Mouse (Mus musculus) ovary, postnatal 36 days (tissue): ENCODE measurements at regions not wholly inside any gene's neighbourhood (a gene's known extent, or its start where the extent isn't known, plus 50 kb on each side); places are given as distances from the start of the nearest gene placed in this dataset.

ENCODE experiments used
- DNase-seq: peaks from one replicate; pipeline ENCODE4 v3.0.0; 2022; ENCODE audit warnings: low spot score, mixed read lengths

DNA sequence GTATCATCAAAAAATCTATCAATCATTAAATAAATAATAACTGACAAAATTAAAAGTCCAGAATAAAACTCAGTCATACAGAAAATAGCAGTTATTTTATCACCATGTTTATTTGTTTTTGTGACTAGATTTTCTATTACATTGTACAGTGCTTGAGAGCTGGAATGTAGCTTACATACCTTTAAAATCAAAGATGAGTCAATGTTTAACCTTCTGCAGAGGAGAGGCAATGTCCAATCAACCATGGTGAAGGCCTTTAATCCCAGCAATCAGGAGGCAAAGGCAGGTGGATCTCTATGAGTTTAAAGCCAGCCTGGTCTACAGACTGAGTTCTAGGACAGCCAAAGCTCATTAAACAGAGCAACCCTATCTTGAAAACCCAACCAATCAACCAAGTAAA is 131.1 kb downstream of the Gm9733 start:
- no peak for DNase-seq

DNA sequence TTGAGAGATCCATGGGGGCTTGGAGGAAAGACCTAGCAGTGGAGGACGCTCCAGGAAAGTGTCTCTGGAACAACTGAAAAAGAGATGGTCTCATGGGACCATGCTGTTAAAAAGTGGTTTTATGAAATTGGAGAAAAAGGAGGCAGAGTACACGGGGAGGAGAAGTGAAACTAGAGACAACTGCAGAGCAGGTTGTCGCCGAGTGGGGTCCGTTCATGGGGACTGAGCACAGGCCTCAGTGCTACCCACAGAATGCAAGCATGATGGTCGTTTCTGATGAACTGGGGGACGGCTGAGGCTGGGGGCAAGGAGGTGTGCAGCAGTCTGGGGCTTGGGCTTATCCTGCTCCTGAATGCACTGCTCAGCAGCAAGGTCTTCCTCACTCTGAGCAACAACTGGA is 129.3 kb downstream of the Gm9733 start:
- DNase-seq, result no peak

DNA sequence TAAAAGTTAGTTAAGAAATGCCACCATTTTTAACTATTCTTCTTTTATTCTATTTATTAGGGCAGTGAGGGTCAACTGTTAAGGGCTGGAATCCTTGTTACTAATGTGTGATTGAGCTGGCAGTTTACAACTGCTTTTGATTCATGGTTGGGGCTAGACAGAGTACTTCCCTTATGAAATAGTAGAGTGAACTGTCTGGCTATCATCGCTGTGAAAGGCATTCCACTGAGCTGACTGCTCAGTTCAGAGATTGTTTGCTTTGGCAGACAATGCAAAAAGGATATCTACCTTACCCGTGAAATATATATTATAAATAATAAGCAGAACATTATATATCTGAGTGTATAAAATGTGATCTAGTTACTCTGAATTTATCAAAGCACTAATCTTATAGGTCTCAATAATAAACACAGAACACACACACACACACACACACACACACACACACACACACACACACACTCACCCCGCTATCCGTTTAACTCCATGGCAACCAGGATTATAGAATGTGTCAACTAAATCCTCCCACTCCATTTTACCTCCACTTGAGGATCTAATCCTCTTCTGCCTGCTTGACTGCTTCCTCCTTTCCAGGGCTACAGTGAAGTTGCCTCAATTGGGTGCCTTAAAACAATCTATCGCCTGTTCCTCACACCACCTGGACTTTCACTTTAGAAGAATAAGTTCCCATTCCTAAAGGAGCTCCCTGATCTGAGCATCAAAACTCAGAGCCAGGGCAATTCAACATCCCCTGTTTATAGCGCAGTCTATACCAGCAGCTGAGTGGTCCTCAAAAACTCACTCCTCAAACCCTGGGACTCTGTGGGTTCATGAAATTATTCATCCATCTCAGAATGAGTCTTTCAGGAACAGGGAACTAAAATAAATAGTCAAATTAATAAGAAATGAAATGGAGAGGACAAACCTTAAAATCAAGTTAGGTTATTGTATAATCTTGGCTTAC is 126.6 kb downstream of the Gm9733 start:
- DNase-seq, result no peak

DNA sequence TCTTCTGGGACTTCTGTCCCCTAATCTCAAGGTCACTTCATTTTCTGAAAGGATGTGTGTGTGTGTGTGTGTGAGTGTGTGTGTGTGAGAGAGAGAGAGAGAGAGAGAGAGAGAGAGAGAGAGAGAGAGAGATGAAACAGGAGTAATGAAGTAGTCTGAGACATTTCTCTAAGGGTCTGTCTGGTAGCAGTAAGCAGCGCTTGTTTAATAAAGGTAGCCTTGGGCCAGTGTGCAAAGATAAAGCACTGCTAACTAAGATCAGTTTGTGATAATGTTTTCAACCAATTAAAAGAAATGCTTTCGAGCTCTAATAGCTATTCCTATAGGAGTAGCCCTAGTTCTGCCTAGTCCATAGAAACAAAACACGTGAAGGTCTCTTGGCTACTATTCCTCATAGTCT is 119.7 kb downstream of the Gm9733 start:
- no peak for DNase-seq

DNA sequence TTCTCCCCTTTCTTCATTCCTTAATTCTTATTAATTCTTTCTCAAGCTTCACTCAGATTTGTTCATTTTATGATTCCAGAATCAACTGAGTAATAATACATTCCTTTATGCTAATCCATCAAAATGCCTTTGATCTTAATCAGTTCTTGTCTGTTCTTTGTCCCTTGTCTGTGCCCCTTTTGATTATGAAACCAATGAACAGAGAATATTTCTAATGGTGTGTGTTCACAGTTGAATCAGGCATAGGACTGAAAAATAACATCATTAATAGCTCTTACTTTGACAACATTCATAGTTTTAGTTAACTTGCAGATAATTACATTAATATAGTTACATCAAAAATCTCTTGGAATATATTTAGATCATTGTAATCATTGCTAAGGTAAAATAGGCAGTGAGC is 114.5 kb downstream of the Gm9733 start:
- DNase-seq, result no peak

DNA sequence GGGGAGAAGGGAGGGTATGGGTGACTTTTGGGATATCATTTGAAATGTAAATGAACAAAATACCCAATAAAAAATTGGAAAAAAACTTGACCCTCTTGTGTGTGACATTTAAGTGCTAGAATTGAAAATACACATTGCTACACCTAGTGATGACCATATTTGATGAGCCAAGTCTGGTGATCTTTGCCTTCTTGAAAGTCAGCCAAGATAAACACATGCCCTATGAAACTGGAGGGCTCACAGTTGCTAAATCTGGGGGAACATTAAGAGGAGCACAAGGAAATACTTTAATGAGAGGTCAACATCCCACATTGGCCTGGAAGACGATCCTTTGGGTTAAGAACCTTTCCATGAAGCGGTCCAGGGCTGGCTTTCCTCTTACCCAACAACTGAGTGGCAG is 112.8 kb downstream of the Gm9733 start:
- DNase-seq, result no peak

DNA sequence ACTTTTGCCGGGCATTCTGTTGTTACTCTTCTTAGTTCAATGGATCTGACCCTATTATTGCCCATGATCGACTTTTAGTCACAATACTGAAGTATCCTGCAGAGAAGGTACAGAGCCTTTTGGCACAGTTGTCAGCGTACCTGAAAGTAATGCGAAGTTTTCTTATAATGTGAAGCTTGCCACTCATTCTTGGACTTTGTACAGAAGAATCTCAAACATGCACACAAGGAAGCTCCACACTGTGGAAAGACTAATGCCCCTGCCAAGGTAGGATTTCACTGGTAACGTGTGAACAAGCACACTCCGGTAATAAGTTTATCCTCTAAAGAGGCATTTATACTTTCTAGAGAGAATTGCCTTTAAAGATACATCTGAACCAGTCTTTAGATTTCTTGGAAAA is 108.8 kb downstream of the Gm9733 start:
- no peak for DNase-seq

DNA sequence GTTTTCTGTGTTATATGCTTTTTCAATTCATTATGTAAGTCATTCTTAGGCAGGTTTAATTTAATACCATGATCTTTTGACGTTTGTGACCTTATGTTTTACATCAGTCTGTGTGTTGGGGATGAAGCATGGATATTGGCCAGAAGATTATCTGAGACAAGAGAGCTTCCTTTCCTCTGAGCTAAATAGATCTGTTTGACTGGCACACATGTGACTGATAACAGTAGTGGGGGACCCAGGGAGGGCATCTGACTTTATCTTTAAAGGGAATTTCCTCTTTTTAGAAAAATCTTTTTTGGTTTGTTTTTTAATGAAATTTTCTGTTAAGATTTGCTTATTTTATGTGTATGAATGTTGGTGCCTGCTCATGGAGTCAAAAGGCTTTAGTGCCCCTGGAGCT is 107.7 kb downstream of the Gm9733 start:
- DNase-seq, result no peak

DNA sequence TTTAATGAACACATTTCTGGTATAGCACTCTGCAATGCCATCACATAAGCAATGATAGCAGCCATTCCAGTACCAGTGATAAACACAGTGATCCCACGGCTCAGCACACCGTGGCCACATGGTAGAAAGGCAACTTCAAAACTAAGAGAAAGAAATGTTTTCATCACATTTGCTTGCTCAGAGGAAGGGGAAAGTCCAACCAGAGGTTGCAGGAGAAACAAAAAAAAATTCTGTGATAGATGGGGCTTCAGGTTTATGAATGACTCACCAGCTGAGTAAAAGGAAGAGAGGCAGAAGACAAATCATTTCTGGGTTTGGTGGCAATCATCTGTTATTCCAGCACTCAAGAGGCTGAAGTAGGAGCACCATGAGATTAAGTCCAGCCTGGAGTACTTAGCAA is 103.5 kb downstream of the Gm9733 start:
- no peak for DNase-seq

DNA sequence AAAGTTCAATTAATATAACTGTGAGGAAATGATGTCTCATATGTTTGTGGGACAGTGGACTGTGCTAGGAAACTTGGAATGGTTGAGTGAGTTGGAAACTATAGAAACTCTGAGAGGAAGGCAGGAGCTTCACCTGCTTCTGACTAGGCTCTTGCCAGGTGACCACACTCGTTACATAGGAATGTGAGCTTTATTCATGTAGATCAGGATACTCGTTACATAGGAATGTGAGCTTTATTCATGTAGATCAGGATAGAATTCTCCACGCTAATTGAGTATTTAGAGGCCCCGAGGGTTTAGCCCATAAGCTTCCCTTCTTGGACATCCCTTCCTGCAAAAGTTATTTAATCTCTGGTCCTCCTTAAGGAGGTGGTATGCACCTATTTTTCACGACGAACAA is 101.9 kb downstream of the Gm9733 start:
- DNase-seq, result no peak

DNA sequence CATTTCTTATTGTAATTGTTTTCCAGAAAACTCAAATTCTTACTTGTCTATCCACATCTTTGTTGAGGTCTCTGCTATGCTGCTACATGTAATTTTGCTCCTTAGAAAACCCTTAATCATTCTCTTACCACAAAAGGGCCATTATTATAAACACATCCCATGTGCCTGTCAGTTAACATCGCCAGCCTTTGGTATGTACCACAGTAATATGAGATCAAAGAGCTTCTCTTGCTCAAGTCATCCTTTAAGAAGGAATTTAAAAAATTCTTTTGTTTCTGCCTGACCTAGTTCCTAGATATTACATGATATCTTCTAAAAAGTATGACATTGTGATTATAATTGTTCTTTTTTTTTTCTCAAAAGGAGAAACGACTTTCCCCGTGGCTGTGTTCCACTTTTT is 100.7 kb downstream of the Gm9733 start:
- DNase-seq, result no peak

DNA sequence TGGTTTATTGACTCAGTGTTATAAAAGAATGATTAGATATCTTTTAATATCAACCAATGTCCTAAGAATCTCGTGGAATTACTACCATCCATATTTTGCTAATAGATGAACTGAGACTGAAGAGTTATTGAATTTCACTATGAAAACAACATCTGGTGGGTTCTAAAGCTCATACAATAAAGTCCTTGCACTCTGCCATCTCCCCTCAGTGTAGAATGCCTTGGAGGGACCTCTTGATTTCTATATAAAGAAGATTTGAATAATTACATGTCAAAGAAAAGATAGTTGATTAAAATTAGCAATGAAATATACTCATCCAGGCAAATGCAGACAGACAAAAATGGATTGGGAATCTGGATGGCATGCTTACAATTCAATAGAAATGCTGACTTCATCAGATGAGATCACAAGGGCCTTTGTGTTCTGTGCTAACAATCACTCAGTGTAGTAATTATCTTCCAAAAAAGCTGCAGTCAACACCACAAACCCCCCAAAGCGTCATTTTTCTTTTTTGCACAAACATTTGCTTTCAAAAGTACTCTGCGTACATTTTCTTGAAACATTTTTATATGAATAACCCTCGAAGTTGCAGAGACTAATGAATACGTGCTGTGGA is 94.2 kb downstream of the Gm9733 start:
- DNase-seq, result no peak

DNA sequence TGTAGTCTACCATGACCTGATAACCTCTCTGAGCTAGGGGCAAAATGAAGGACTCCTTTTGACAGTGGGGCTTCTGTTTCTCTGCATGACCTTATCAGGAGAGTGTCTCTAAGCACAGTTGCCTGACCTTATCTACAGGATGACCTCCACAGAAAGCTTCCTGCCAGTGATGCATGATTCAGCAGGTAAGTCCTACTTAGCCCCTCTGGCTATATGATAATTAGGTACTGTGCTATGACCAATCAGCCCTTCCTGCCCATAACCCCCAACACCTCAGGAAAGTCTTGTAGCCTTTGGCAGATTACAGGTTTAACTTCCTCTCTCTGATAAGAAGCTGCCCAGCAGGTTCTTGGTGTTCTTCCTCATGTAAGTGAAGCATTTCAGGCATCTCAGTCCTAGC is 89.7 kb downstream of the Gm9733 start:
- DNase-seq, result no peak

DNA sequence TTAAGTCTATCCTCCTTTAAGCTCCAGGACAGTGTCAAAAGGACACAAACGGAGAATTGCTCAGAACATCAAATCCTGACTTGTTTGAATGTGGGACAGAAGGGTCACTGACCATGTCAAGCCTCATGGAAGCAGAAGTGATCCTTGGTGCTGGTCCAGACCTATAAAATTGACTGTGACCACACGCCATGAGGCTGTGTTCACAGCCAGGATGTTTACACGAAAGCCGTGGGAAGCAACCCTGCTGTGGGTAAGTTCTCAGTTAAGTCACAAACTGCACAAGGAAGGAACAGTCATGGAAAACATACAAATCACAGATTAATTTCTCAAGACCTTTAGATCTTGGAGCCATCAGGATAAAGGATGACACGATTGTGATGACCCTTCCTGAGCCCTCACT is 88.5 kb downstream of the Gm9733 start:
- DNase-seq, result no peak

DNA sequence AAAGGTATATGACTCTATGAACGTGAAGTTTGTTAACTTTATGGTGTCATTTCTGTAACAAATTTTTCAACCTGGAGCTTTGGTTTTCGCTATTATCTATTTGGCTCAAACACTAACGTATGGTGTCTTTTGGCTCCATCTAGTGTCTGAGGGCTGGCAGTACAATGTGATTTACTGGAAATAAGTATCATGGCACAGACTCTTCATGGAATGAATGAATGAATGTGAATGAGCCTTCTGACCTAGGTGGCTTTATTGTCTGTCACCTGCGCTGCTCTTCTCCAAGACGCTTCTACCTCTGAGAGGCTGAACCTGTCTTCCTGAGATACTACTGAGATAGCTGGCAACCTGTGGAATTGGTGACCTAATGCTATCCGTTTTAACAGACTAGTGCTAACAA is 87.1 kb downstream of the Gm9733 start:
- no peak for DNase-seq
